Mouse (Mus musculus) CH12.LX (cell line): ENCODE measurements around the gene Exog.

Source experiments
- CTCF ChIP-seq, 2 experiments: IDR thresholded peaks in 1 of 2; conservative IDR thresholded peaks in 1 of 2; 2 replicates each; pipeline ENCODE4 v1.5.1; 2011 to 2012; ENCODE audit warnings: low read depth in 2 of 2, low read length in 2 of 2, improper control_type of control experiment in 1 of 2, inconsistent platforms in 1 of 2, mild to moderate bottlenecking in 1 of 2, moderate library complexity in 1 of 2
- EP300 ChIP-seq: IDR thresholded peaks from 2 replicates; pipeline ENCODE4 v1.6.1; 2011; ENCODE audit warnings: low read length, improper control_type of control experiment
- GABPA ChIP-seq: IDR thresholded peaks from 2 replicates; pipeline ENCODE4 v1.6.1; 2012; ENCODE audit warnings: low read depth, low read length, improper control_type of control experiment, inconsistent platforms; ENCODE audit not compliant: insufficient replicate concordance
- MAFK ChIP-seq: IDR thresholded peaks from 2 replicates; pipeline ENCODE4 v1.6.1; 2011; ENCODE audit warnings: low read length, improper control_type of control experiment; ENCODE audit not compliant: insufficient replicate concordance
- MAX ChIP-seq: IDR thresholded peaks from 2 replicates; pipeline ENCODE4 v1.6.1; 2011; ENCODE audit warnings: low read length, improper control_type of control experiment
- MEF2A ChIP-seq: IDR thresholded peaks from 2 replicates; pipeline ENCODE4 v1.6.1; 2014; ENCODE audit warnings: low read depth, mild to moderate bottlenecking, inconsistent platforms, low read length, improper control_type of control experiment, borderline replicate concordance
- MYC ChIP-seq: IDR thresholded peaks from 2 replicates; pipeline ENCODE4 v1.6.1; 2011; ENCODE audit warnings: low read depth, mild to moderate bottlenecking, improper control_type of control experiment, low read length
- RCOR1 ChIP-seq: conservative IDR thresholded peaks from 2 replicates; pipeline ENCODE4 v1.6.1; 2012; ENCODE audit warnings: low read depth, mild to moderate bottlenecking, inconsistent platforms, low read length, improper control_type of control experiment
- SIN3A ChIP-seq: IDR thresholded peaks from 2 replicates; pipeline ENCODE4 v1.6.1; 2012; ENCODE audit warnings: low read length, improper control_type of control experiment, inconsistent platforms
- TCF12 ChIP-seq: IDR thresholded peaks from 2 replicates; pipeline ENCODE4 v1.6.1; 2014; ENCODE audit warnings: low read depth, mild to moderate bottlenecking, inconsistent platforms, low read length, improper control_type of control experiment
- USF1 ChIP-seq: IDR thresholded peaks from 2 replicates; pipeline ENCODE4 v1.6.1; 2014; ENCODE audit warnings: low read depth, mild to moderate bottlenecking, inconsistent platforms, low read length, improper control_type of control experiment
- ZC3H11A ChIP-seq: IDR thresholded peaks from 2 replicates; pipeline ENCODE4 v1.6.1; 2012; ENCODE audit warnings: low read depth, mild to moderate bottlenecking, inconsistent platforms, low read length, improper control_type of control experiment
- ZMIZ1 ChIP-seq: IDR thresholded peaks from 2 replicates; pipeline ENCODE4 v1.6.1; 2012; ENCODE audit warnings: low read depth, mild to moderate bottlenecking, inconsistent platforms, low read length, improper control_type of control experiment

DNA sequence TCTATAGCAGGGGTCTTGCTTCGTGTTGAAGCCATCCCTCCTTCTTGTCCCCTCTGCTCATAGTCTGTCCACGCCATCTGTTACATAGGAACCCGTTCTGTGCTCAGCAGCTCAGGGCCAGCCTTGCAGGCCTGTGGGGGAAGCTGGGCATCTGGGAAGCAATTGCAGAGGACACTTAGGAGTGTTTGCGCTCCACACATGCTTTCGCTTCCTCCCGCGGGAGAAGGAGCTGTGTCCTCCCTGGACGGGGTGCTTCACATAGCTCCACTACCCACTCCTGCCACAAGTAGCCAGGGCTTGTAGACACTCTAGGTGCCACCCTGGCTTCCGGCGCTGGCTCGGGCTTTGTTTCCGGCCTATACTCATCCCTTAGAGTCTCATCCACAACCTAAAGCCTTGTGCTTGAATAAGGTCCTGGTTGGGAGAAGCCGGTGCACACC lies 18.7 kb upstream of the Exog start:
- TF ChIP-seq ZMIZ1, result no peak
- no peak for TF ChIP-seq ZC3H11A
- no peak for TF ChIP-seq CTCF (conservative IDR thresholded peaks at IDR 0.05 in 1 of 2, IDR thresholded peaks at IDR 0.05 in 1 of 2; ENCODE audit: low read depth in 2 of 2, low read length in 2 of 2)
- no peak for TF ChIP-seq MEF2A
- TF ChIP-seq RCOR1, result no peak
- no peak for TF ChIP-seq SIN3A
- no peak for TF ChIP-seq TCF12
- no peak for TF ChIP-seq MYC
- TF ChIP-seq MAFK, result no peak
- no peak for TF ChIP-seq EP300
- no peak for TF ChIP-seq USF1
- TF ChIP-seq MAX, result no peak
- no peak for TF ChIP-seq GABPA
